In genomic region chr10:45009676-45010075, GRCm38 (mm10) we compare ENCODE assay signal across 9 mouse cellular contexts. TPM values are rescaled to one million over a fixed set of nuclear protein-coding genes. Genes with fewer than 3 reads are reported as not detected.
DNase-seq lines count a peak whose midpoint lies in the region; ATAC-seq lines count a peak whose summit lies in the region.
"Had no signal": no experiment of that assay in that cellular context is flagged by ENCODE, and none has a peak within 500 bp of the region (broad histone marks: within the 10 kb centered on the region; RNA-seq: fewer than 3 reads in every experiment).

No protein-coding gene starts in this region.

- no peaks in the 10 kb centered on the region for H3K9me3 ChIP-seq in hindbrain, embryonic 11.5 days (ENCODE audit: control insufficient read depth, low read length)
- no peaks in the 10 kb centered on the region for H3K9me3 ChIP-seq in limb, embryonic 12.5 days

- no peaks in the 10 kb centered on the region for H3K27me3 ChIP-seq in hindbrain, embryonic 11.5 days (ENCODE audit: control insufficient read depth, insufficient read depth, low read length)
- H3K27me3 ChIP-seq in limb, embryonic 12.5 days, result no peaks in the 10 kb centered on the region

- H3K4me3 ChIP-seq in hindbrain, embryonic 11.5 days (ENCODE audit: low read depth, low read length), result no peak overlapping the region
- H3K4me3 ChIP-seq in limb, embryonic 12.5 days (replicated peaks), result no peak overlapping the region

- peak; percentile 8 for DNase-seq in testis, postnatal 14 days (ENCODE audit: low spot score)
- no peak for DNase-seq in testis, postnatal 10 days (ENCODE audit: low spot score)
- peak; percentile 51 for DNase-seq in hindbrain, embryonic 11.5 days (ENCODE audit: low spot score)
- DNase-seq in right cerebral cortex, postnatal 4 days, result peak; percentile 33
- DNase-seq in c-Kit-positive CD71-positive TER-119-positive erythroid progenitor cells, embryonic 14.5 days (ENCODE audit: low spot score), result no peak
- no peak for DNase-seq in kidney, adult 9 months
- no peak for DNase-seq in heart, postnatal 36 days
- DNase-seq: kidney, adult 18-20 months had no signal

- intact Hi-C loops in heart, postnatal 36 days (cut with DNase I), result loop anchor here (10.0 kb wide), 1 partner anchor 245 kb away; no protein-coding TSS in a partner anchor

- H3K4me2 ChIP-seq in hindbrain, embryonic 11.5 days (replicated peaks; ENCODE audit: low read depth, low read length), result no peak overlapping the region
- no peak overlapping the region for H3K4me2 ChIP-seq in limb, embryonic 12.5 days

- WGBS in hindbrain, embryonic 11.5 days, result 18% methylated on average over 10 of the region's 10 CpGs
- 12% methylated on average over 10 of the region's 10 CpGs for WGBS in limb, embryonic 12.5 days

- ATAC-seq in hindbrain, embryonic 11.5 days (ENCODE audit: low FRiP score), result no peak
- peak; percentile 95 for ATAC-seq in limb, embryonic 12.5 days (ENCODE audit: insufficient number of reproducible peaks, insufficient read depth, low FRiP score, low TSS enrichment, low read depth)

- no peak overlapping the region for H3K27ac ChIP-seq in hindbrain, embryonic 11.5 days (ENCODE audit: low read depth, low read length)
- peak overlapping the region; percentile 35; the same call in 1 of the 2 replicates for H3K27ac ChIP-seq in limb, embryonic 12.5 days

- no peaks in the 10 kb centered on the region for H3K36me3 ChIP-seq in hindbrain, embryonic 11.5 days (ENCODE audit: control insufficient read depth, insufficient read depth, low read length)
- H3K36me3 ChIP-seq in limb, embryonic 12.5 days, result no peaks in the 10 kb centered on the region

- no peaks in the 10 kb centered on the region for H3K4me1 ChIP-seq in hindbrain, embryonic 11.5 days (replicated peaks; ENCODE audit: control insufficient read depth, insufficient read depth, low read length)
- H3K4me1 ChIP-seq in limb, embryonic 12.5 days (replicated peaks), result peaks cover 13% of the 10 kb centered on the region; the same call in 1 of the 2 replicates

- no peak overlapping the region for H3K9ac ChIP-seq in hindbrain, embryonic 11.5 days (ENCODE audit: low read depth, low read length)
- H3K9ac ChIP-seq in limb, embryonic 12.5 days (replicated peaks), result no peak overlapping the region

RNA-seq across cellular contexts. Expression of gene Prep, which starts 57.3 kb away (rescaled TPM):
- 22.8 and 28.4 TPM in 2 replicates for polyA plus RNA-seq in hindbrain, embryonic 11.5 days (2014; fragmentation: Nextera tagmentation; extraction: Ambion mirVana)
- 33.8 and 34.6 TPM in 2 replicates for polyA plus RNA-seq in limb, embryonic 12.5 days (2016; fragmentation: Nextera tagmentation; extraction: Ambion mirVana)
- 10 to 100 TPM; 15.6 TPM for total RNA-seq in heart, postnatal 36 days (2021)

Comparison
In these comparisons a context has a peak if more than half of its experiments do, and no peak if none do; other contexts are left out.
1. DNase-seq: peak in testis, postnatal 14 days (single experiment), hindbrain, embryonic 11.5 days (single experiment) and right cerebral cortex, postnatal 4 days (single experiment); none in testis, postnatal 10 days (single experiment), c-Kit-positive CD71-positive TER-119-positive erythroid progenitor cells, embryonic 14.5 days (single experiment), kidney, adult 9 months (single experiment) and heart, postnatal 36 days (0 of 2).